Mouse (Mus musculus) skeletal muscle tissue, adult 2 months (tissue): ENCODE measurements around the gene Rxfp2.

Source experiments
- DNase-seq: peaks from one replicate; pipeline ENCODE4 v3.0.0-alpha.2; 2012; ENCODE audit warnings: low read depth, low spot score

Gene Rxfp2

DNA sequence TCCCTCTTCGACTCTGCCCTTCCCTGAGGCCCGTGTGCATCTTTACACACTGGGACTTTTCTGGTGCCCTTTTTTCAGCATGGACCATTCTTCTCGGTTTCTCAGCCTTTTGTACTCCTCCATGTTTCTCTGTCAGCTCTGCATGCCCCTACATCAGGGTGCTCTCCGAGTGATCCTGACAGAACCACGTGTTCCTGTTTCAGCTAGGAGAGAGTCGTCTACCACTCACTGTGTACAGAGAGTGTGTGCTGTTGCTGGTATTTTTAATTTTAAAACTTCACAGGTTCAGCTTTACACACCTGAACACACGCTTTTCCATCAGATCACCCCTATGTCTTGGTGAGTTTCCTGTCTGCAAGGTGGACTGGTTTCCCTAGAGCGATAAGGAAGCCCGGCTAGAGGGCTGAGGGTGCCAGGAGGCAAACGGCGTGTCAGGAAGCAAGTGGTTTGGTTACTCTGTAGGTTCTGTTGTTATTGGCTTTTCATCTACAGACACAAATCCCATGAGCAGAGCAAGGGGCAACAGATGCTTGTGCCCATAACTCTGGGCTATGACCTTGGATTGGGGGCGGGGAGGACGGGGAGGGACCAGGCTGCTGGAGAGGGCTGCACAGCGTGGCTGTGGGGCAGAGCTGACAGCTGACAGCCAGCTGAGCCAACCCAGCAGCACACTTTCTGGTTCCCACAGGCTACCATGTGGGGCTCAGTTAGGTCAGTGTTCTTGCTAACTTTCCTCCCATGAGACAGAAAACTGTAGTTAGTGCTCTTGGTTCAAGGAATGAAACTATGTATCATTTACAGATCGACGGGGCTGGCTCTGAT, 97.0 kb downstream of the Rxfp2 start:
- peak; percentile 27 for DNase-seq

DNA sequence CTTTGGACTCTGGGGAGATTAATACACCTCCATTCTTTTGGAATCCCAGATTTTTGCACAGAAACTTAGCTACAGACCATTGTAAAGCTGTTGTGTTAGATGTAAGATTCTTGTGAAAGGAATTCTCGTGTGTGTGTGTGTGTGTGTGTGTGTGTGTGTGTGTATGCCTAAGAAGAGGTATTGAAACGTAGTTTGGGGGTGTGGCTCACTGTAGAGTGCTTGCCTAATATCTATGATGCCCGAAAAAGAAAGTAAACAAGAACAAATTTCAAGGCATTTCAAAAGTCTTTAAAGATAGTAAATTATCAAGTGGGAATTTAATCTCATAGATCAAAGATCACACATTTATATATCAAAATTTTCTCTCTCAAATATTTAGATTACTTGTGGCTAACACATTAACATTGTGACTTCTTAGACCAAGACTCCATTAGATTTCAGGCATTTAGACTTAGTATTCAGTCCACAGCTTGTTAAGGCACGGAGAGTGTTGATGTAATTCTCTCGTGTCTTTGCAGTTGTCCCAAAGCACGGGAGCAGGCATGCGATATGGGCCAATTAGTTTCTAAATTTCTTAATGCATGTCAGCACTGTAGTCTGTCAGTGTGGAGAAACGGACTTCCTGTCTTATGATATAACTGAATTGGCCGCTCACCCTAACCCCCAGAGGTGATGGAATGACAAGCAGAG, 97.9 kb downstream of the Rxfp2 start:
- DNase-seq = no peak

DNA sequence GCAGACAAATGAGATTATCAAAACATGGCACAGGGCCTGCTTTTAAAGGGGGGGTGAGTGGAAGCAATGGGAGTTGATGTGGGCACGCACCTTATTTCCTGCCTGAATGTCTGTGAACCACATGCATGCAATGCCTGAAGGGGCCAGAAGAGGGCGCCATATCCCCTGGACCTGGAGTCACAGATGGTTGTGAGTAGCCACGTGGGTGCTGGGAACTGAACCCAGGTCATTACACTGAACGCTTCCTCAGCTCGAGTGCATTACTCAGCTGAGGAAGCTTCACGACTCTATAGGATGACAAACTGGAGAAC, 98.4 kb downstream of the Rxfp2 start:
- DNase-seq = no peak

DNA sequence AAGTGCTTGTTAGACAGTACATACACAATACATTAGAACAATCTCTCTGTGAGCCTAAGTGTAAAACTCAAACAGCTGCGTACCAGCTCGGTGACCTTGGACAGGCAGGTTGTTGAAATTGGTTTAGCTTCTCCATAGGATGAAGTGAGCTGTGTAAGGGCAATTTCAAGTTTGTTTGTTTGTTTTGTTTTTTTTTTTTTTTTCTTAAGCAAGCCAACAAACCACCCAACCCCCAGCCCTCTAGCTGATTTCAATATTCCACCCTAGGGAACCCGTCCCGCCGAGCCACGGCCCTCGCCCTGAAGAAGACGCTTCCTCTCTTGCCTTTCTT, 99.6 kb downstream of the Rxfp2 start:
- DNase-seq = no peak

DNA sequence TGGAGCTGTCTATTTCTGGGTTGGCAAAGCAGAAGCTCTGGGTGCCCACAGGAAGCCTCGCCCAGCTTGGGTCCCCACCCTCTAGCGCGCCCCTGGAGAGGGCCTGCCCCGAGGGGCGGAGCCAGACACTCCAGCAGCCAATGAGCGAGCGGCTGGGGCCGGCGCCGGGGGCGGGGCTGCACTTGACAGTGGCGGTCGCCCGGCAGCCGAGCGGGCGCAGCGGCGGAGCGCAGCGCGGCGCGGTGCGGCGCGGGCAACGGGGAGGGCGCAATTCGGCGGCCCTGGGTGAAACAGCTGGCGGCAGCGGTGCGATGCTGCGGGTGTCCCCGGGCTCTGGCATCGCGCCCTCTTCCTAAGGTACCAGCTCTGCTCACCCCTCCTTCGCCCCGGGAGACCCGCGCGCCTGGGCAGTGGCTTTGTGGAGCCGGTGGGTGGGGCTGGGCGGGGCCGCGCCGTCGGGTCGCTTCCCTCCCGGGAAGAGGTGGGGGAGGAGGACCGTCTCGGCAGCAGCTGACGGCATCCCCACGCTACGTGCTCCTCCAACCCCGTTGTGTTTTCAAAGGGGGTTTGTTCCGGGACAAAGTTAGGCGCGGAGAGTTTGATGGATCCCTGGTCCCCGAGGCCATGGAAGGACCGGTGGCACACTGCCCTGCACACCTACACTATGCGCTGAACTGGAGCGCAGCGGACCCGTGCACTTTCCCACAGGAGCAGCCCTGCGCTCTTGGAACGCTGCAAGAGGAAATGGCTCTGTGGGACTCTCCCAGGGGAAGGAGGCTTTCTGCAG, 100.2 kb downstream of the Rxfp2 start, which contains the start of gene Fry:
Gene Fry (plus strand): TSS at position 191 of the 787 bp plus-strand sequence.
- peak; percentile 88 for DNase-seq

DNA sequence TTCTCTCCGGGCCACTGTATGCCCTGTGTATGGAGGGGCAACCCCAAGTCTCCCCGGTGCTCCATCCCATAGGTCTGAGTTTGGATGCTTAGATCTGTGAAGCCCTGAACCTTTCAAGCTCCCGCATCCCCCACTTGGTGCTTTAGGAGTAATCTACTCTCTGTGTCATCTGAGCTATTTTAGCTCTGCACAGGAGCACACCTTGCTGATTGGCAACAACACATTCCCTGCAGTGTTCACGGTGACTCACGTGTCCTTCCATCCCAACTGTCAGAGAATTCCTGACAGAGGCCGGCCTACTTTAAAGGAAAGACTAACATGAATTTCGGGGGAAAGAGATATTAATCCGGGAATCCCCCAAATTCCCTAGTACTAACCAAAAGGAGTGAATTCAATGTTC, 102.2 kb downstream of the Rxfp2 start:
- DNase-seq = no peak

DNA sequence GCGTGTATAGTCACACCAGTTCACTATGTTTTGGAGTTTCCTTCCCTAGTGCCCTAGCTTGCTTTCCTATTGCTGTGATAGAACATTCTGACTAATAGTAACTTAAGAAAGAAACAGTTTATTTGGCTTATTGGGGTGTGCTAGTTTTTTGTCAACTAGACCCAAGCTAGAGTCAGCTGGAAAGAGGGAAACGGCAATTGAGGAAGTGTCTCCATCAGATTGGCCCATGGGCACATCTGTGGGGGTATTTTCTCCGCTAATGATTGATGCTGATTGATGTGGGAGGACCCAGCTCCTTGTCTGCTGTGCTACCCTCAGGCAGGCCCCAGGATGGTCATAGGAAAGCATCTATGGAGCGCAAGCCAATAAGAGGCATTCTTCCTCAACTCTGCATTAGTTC, 103.6 kb downstream of the Rxfp2 start:
- DNase-seq = no peak

DNA sequence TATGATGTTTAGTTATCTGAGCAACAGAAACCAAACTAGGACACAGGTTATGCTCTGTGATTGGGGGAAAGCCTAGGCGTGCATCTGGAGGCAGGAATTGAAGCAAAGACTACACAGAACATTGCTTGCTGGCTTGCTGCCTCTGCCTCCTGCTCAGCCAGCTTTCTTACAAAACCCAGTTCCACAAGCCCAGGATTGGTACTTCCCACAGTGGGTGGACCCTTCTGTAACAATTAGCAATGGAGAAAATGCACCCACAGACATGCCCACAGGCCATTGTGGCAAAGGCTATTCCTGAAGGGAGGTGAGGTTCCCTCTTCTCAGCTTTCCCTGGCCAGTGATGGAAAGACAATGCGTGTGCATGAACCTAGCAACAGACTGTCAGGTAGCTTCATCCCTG, 104.1 kb downstream of the Rxfp2 start:
- no peak for DNase-seq

DNA sequence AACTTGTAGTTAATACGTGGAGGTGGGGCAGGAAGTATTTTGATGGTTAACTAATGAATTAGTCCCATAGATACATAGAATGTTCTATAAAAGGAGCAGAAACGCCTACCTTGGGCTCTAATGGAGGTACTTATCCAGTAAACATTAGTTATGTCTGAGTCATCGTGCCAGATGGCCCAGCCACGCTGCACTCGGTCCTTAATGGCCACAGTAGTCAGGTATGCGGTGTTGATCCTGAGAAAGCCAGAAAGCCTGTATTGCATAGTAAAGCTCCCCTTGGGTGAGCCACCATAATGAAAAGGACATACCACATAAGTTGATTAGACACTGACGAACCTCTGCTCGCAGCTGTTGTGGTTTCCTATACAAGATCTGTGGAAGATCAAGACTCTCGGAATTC, 107.4 kb downstream of the Rxfp2 start:
- DNase-seq = no peak

DNA sequence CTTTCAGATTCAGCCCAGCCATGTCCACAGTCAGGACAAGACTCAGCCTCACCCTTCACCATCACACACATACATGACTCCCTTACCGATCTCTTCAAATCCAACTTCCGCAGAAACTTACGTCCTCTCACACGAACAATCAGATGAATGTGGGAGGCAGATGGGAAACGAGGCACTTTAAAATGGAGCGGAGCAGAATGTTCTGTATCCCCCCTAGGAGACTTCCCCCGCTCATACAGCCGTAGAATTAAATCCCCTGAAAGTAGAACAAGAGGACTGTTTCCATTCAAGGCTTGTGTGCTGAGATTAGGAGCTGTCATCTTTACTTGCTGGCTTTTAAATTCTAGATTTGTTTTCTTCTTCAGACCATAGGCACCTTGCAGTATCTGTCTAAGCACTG, 110.0 kb downstream of the Rxfp2 start:
- DNase-seq = no peak

DNA sequence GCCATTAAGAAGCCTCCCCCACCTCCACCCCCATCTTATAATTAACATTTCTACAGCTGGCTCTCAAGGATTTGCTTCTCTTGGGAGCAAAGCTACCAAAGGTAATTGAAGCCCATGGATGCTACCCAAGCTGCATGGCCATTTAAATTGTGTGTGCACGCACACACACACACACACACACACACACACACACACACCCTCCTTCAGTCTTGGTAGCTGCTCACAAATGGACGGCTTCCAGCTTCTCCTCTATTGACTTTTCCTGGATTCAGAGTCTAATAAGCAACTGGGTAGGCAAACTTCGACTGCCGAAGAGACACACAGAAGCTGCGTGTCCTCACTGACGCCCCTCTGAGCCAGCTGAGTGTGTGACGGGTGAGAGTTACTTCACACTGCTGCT, 111.7 kb downstream of the Rxfp2 start:
- no peak for DNase-seq

DNA sequence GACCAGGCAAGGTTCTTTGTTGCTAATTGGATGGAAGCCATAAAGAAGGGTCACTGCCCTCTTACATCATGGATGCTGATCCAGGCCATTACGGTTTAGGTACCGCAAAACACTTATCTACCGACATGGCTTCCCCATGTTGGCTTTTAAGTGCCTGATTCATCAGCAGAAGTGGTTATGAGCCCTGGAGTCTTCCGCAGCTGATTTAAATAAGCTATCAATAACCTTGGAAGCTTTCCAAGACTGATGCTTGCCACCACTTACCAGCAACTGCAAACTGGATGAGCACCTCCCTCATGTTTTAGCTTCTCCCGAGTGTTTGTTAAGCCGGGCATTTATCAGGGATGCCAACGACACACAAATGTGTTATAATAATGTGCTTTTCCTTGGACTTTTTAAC, 112.7 kb downstream of the Rxfp2 start:
- DNase-seq = no peak
